Mouse (Mus musculus): ENCODE results near the gene Gm45521.
"Not testable (repeated sequence)": the region's sequence is repeated elsewhere in the genome, so short reads cannot be mapped to it uniquely, and the experiment has no call there.

The Gm45521 gene

DNA sequence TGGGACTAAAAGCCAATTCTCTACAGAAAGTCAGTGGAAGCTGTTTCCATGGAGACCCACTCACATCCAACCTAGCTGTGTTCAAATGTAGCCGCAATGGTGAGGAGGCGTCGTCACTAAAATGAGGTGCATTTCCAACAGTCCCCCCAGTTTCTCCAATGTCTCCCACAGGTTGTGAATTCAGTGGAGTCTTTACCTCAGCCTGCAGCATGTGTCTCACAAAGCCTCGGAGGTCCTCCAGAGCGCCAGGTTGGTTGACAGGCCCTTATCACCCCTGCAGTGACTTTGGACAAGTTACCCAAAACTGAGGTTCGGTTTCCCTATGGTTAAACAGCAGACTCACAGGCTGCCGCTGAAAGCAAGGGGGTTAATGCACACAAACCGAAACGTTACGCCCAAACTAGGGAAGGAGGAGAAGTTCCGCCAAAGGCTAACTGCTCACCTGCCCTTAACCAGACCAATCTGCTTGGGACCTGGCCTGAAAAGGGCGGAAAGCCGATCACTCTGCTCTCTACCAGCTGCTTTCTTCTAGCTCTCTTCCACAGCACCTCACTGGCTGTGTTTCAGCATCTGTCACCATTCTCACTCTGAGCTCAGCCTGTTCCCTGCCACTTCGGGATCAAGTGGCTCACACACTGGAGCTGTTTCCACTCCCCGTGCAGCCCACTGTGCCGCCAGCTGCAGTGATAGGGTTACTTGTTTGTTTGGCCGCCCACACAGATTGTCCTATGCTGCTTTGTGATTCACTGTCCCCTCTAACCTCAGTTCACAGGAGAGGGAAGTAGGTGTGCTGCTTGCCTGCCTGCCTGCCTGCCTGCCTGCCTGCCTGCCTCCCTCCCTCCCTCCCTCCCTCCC, 44.0 kb downstream of the Gm45521 start:
- no peak for DNase-seq

DNA sequence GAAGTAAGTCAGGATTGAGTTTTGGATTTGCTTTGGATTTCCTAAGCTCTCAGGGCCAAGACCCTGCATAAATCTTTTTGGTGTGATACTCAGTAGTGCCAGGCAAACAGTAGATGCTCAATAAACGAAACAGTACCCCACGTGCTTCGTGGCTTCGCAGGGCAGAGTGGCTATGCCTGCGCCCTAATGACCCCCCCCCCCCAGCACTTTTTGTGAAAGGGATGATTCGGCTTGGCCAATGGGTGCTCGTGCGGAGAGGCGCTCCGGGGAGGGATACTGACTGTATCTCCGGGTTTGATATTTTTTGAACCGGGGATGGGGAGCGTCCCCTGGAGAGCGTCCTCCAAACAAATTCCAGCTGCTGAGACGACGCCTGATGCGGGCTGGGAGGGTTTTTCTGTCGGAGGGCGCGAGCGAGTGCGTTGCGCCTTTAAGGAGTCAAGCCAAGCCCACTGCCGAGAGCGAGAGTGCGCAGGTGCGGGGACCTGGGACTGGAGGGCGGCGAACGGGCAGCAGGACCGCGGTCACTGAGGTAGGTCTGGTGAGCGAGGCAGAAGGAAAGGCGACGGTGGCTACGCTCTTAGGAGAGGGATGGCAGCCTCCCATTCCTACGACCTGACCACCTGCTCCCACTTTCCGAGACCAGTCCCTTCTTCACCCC, 45.5 kb downstream of the Gm45521 start, which contains the start of gene Abhd6:
TSS of gene Abhd6 (plus strand) at position 471 of the 661 bp plus-strand sequence.
- peak; percentile 54 to 62 for DNase-seq

DNA sequence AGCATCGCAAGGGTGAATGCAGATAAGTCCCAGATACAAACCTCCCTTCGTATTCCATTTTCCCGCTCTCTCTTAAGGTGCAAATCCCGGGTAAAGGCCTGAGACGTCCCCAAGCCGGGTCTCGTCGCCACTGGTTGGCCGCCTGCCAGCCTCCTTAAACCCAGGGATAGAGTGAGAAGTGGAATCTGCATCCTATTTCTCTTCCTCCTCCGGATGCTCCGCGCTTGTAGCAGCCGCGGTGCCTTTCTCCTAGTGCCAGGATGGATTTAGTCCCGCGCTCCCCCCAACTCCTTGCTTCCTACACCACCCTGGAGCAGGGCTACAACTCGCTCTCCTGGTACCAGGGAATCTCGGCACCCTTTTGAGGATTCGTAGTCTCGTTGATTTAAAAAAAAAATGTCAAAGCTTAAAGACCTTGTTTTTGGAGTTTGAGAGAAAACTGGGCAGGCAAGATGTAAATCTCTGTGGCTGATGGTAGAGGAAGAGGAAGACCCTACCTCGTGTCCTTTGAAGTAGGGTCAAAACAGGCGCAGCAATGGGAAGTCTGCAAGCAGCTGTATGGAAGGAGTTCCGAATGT, 46.1 kb downstream of the Gm45521 start:
- DNase-seq = no peak

DNA sequence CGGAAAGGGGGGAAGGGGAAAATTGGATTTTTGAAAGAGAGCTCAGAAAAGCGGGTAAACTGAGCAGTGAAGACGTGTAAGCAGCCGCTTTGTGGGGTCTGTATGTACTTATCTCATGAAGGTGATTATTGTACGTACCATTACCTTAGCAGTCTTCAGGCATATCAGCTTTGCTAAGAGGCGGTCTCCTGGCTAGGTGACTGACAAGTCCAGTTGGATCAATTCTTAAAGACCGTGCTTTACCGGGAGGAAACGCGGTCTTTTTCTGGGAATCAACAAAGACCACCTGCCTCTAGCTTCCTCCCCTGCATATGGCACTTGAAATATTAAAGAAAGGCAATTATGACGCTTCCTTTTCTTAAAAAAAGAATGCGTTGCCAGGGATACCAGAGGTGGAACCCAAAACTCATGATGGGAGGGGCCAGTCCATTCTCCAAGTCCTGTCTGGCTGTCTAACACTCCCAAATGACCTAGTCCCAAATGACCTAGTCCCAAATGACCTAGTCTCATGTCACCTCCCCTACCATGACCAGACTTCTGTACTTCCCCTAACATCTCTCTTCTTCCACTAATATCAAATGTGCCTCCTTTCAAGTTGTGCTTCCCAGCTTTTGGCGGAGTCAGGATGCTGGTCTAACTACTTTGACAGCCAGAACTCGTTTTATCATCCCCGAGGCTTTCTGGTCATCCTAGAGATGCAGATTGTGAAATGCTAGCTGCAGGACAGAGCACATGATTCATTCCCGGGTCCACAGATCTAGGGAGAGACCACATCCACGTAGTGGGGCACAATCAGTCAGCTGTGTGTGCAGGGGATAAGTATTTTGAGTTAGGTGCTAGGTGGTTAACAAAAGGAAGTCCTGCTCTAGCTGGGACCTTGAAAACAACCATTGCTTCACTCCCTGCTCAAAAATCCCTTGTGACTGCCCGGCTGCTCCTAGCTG, 46.9 kb downstream of the Gm45521 start:
- DNase-seq = no peak

DNA sequence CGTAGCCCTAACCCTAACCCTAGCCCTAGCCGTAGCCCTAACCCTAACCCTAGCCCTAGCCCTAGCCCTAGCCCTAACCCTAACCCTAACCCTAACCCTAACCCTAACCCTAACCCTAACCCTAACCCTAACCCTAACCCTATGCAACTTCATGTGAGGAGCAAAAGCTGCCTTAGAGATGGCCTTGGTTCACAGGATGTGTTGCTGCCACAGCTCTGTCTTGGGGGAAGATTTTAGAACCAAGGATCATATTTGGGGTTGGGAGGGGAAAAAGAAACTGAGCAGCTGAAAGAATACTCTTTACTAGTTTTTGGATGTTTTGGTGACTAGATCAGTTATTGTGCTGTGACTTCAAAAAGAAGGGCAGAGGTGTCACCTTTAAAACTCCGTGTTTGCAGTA, 49.0 kb downstream of the Gm45521 start:
- not testable (repeated sequence) for DNase-seq

DNA sequence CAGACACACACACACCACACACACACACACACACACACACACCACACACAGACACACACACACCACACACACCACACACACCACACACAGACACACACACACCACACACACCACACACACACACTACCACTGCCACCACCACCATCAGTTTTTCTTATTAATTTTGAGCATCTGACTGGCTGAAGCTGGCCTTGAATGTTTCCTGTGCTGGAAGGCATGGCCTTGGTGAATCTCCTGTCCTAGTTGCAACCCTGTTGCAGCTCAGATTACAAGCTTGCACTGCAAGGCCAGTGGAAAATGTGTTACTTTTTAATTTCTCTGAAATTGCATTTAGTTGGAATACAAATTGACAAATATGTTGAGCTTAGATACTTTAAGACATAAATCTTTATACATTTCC, 50.0 kb downstream of the Gm45521 start:
- DNase-seq = no peak

DNA sequence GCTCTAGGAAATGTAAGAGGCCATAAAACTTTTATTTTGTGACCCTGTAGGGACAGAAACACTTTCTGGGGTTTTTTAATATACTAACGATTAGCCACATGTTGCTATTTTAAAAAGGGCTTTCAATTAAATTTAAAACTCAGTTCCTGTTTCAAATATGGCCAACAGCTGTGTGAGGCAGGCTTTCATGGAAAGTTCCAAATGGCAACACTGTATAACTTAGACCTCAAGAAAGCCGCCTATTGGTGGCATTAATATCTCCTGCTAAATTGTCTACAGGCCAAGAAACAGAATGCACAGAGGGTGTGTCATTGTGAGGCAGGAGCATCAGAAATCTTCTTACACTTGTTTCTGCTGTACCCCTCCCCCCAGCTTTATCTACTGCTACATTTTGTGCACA, 50.4 kb downstream of the Gm45521 start:
- DNase-seq = no peak

DNA sequence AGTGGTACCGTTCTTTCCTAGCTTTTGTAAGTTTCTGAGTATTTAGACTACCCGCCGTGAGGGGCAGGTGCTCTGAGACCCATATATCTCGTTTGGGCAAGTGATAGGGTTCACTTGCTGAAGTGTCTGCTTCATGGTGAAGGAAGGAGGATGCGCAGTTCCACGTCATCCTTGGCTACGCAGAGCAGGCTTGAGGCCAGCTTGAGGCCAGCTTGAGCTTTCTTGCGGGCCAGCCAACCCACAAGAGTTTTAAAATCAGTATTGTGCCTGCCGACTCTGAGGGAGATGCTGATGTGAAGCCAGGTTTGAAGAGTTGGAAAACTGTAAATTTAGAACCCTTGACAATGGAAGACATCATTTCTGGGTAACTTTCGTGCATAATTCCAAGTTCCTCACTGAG, 50.8 kb downstream of the Gm45521 start:
- DNase-seq = no peak
